Mouse (Mus musculus): ENCODE data around the gene Tmem156.
"Not testable (repeated sequence)": the region's sequence is repeated elsewhere in the genome, so short reads cannot be mapped to it uniquely, and the experiment has no call there.

The Tmem156 gene

DNA sequence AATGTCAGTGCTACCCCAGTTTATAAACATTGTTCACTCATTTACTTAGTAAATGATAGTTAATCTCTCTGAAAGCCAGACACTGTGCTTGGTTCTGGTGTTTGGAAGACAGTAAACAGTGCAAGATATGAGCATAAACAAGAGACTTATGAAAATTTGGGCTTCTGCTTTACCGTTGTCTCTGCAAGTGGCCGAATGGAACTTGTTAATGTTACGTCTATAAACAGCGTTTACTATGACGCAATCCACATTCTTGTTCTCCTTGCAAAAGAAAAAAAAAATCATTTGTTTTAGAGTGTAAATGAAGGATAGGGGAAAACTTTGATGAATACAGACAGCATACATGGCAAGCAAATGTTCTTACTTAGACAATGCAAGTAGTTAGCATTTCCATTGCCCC, at the start of gene Tmem156:
Gene Tmem156, minus strand, starts transcription at position 212 of the 400 bp plus-strand sequence.
- DNase-seq (ENCODE audit: low read depth, low spot score), result no peak

DNA sequence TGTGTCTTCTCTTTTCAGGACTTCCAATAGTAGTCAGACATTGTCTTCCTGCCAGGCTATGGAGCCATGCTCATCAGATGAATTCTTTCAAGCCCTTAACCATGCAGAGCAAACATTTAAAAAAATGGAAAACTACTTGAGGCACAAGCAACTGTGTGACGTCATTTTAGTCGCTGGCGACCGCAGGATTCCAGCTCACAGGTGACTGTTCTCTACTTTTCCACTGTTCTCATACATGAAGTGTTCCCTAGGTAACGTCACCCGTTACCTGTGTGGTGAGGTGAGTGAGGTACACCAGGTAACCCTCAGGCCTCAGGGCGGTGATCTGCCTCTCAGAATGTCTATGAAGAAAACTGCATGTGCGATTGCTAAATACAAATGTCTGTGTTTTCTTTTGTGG, 49.3 kb upstream of the Tmem156 start:
- no peak for DNase-seq (ENCODE audit: low read depth, low spot score)

DNA sequence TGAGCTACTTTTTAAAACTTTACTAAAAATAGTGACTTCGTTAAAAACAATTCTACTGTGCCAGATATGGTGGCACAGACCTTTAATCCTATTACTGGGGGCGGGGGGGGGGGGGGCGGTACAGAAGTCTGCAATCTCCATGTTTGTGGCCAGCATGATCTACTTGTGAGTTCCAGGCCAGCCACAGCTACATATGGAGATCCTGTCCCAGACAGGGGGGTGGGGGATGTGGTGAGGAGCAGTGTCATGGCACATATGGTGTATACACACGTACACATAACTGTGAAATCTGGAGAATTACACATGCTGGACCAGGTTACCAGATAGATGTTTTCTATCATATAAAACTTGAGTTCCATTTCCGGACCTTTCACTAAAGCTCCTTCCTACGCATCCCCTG, 45.1 kb upstream of the Tmem156 start:
- no peak for DNase-seq (ENCODE audit: low read depth, low spot score)

DNA sequence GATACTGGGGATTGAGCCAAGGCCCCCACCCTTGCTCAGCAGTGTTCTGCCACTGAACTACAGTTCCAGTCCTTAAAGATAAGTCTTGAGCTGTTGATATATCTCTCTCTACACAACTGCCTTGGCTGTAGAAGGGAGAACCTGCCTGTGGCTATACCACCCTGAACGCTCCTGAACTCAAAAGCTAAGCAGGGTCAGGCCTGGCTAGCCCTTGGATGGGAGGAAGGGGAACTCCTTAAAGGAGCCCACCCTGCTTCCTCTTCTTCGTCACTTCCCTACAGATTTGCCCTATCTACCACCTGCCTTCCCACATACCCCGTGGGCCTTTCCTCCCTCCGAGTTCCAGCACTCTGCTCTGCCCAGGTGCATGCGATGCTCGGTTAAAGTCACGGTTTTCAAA, 44.2 kb upstream of the Tmem156 start:
- no peak for DNase-seq (ENCODE audit: low read depth, low spot score)

DNA sequence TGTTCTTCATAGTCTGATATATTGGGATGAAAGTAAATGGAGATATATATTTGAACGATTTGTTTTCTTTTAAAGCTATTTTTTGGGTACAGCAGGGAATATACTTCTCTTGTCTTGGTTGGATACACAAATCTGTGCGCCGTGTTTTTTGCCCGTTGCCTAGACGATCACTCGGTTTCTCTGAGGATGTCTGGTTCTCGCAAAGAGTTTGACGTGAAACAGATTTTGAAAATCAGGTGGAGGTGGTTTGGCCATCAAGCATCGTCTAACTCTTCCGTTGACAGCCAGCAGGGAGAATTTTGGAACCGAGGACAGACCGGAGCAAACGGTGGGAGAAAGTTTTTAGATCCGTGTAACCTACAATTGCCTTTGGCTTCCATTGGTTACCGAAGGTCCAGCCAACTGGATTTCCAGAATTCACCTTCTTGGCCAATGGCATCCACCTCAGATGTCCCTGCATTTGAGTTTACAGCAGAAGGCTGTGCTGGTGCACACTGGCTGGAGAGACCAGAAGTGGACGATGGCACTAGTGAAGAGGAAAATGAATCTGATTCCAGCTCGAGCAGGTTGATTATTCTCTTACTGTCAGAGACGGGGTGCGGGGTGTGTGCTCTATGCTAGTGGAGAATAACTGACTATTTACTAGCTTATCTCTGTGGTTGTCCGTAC, 39.4 kb upstream of the Tmem156 start:
- no peak for DNase-seq (ENCODE audit: low read depth, low spot score)

DNA sequence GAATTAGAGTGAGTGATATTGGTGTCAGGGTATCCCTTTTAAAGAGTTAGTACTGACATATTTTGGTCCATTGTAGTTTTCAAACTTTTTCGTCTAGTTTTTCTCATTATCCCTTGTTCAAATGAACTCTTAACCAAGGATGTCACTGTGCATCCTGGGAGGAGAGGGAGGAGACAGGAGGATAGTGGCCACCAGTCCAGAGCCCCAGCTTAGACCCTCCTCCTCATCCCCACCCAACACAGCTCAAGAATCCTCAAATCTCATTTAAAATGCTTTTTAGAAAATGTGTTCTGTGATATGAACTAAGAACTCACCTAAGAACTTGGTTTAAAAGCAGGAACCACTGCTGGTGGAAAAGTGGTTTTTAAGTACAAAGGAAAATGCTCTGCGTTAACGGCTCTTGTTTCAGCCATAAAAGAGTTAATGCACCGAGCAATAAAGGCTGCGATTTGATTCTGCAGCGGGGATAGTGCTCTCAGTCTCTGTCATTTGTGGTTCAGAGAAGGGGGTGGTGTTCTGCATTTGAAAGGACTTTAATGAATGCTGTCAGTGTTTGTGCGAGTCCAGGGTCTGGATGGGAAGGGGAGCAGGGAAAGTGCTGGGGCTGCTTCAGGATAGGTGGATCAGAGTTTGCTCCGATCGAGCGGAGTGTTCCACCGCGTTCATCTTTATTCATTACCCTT, 38.7 kb upstream of the Tmem156 start:
- DNase-seq (ENCODE audit: low read depth, low spot score), result no peak

DNA sequence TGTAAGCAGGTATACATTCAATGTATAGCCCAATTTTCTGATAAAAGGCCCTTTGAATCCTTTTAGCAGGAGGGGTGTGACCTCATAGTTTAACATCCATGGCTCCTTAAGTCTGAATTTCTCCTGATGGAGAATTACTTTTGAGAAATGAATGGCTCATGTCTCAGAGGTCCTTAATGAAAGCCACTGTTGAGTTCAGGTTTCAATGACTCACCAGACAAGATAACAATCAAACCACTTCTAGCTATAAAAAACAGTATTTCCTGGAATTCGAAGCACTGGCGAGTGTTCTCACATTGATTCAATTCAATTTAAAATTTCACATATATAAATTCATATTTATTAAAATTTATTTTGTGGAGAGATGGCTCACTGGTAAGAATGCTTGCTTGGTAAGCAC, 36.5 kb upstream of the Tmem156 start:
- no peak for DNase-seq (ENCODE audit: low read depth, low spot score)

DNA sequence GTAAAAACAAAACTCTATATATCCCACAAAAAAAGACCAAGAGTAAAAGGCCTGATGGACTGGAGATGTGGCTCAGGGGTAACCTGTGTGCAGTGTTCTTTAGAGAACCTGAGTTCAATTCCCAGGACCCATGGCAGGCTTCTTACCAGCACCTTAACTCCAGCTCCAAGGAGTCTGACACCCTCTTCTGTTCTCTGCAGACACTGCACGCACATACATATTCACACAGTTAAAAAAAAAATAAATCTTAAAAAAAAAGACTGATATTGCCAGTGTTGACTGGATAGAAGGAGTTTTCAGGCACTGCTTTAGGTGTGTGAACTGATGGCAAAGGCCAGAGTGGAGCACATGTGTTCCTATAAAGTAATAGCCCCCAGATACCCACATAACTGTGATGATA, 34.2 kb upstream of the Tmem156 start:
- DNase-seq (ENCODE audit: low read depth, low spot score), result no peak

DNA sequence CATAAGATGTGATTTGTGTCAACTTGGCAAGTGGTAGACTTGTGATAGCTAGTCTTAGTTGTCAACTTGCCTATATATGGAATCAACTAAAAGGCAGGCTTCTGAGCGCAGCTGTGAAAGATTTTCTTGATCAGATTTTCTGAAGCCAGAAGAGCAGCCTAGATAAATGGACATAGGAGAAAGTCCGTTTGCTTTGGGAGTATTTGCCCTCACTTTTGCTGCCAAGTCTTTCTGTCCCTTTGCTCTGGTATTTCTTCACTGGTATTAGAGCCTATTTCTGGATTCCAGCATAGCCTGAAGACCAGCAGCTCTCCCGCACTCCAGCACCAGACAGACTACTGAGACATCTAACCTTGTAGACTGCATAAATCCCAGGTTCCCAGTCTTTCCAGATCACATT, 30.7 kb upstream of the Tmem156 start:
- DNase-seq (ENCODE audit: low read depth, low spot score), result no peak

DNA sequence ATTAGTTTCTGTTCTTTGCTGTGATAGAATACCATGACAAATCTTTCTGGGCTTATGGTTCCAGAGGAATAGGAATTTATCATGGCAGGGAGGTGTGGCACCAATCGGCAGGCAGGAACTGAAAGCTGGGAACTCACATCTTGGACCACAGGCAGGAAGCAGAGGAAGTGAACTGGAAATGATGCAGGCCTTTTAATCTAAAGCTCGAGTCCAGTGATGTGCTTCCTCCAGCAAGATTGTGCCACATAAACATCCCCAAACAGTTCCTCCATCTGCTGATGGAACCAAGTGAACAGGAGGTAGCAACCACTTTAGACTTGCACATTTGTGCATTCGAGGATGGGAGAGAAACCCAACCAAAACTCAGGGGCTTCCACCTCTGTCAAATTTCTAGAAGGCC, 28.0 kb upstream of the Tmem156 start:
- DNase-seq (ENCODE audit: low read depth, low spot score), result no peak

DNA sequence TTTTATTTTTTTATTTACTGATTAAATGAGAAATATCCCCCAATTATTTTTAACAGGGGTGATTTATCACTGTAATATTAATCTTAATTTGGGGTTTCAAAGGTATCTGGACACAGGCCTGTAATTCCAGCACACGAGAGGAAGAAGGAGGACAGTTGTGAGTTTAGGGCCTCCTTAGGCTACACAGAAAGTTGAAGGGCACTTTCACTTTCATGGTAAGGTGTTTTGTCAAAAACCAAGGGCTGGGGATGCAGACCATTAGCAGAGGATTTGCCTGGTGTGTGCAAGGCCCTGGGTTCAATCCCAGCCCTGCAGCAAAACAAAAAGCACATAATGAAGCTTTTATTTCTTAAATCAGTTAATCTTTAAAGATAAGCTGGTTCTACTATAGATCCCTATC, 27.6 kb upstream of the Tmem156 start:
- DNase-seq (ENCODE audit: low read depth, low spot score), result no peak

DNA sequence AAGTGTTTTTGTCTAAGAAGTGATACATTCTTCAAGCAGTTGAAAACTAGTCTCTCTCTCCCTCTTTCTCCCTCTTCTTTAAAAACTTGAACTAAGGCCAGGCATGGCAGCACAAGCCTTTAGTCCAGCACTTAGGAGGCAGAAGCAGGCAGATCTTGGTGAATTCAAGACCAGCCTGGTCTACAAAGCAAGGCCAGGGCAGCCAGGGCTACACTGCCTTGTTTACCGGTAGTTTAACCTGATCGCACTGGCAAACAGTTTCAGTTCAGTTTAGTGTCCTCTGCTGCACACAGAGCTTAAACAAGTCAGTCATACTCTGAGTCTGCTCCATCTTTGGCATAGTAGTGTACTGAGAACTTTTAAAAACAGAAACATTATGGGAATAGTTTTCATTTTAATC, 24.9 kb upstream of the Tmem156 start:
- no peak for DNase-seq (ENCODE audit: low read depth, low spot score)

DNA sequence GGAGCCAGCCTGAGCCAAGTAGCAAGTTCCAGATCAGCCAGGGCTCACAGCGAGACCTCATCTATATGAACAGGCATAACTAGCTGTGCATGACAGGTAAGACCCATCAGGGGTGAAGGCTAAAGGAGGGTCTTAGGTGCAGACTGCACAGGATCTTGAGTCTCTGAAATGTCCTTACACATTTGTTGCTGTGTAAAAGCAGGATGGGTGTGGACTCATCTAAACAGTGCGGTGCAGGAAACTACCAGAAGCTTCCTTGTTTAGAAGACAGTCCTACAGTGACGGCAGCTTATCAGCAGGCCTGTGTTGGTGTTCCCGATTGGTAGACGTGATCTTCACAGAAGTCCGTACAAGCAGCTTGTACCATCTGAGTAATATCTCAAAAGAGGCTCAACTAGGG, 21.4 kb upstream of the Tmem156 start:
- no peak for DNase-seq (ENCODE audit: low read depth, low spot score)

DNA sequence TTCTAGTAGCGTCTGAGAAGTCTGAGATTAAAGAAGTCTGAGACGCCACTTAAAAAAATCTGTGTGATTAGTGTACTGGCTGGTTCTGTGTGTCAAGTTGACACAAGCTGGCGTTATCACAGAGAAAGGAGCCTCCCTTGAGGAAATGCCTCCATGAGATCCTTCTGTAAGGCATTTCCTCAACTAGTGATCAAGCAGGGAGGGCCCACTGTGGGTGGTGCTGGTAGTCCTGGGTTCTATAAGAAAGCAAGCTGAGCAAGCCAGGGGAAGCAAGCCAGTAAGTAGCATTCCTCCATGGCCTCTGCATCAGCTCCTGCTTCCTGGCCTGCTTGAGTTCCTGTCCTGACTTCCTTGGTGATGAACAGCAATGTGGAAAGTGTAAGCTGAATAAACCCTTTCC, 20.3 kb upstream of the Tmem156 start:
- not testable (repeated sequence) for DNase-seq (ENCODE audit: low read depth, low spot score)

DNA sequence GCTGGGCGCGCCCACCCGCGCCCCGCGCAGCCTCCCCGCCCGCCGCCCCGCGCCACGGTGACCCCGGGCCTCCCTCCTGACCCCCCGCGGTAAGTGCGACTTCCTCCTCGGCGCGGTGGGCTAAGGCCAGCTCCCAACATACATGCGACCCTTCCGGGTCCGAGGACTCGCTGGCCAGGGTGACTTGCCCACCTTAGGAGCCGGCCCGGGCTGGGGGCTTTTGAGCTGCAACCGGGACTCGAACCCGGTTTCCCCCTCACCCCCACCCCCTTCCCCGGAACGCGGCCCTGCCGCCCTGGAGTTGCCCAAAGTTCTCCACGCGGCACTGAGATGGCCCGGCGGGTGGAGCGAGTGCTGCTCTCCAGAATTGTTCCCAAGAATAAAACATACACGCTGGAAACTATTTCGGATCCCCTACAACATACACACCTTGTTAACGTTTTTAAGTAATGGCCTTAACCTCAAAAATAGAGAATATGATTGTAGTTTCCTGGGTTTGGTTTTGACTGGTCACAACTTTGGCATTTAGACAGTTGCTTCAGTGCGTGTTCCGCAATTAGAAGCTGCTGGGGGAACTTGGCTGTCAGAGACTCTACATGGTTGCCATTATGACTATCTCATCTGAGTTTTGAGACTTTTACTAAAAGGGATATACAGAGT, 16.0 kb upstream of the Tmem156 start:
- DNase-seq (ENCODE audit: low read depth, low spot score), result no peak

DNA sequence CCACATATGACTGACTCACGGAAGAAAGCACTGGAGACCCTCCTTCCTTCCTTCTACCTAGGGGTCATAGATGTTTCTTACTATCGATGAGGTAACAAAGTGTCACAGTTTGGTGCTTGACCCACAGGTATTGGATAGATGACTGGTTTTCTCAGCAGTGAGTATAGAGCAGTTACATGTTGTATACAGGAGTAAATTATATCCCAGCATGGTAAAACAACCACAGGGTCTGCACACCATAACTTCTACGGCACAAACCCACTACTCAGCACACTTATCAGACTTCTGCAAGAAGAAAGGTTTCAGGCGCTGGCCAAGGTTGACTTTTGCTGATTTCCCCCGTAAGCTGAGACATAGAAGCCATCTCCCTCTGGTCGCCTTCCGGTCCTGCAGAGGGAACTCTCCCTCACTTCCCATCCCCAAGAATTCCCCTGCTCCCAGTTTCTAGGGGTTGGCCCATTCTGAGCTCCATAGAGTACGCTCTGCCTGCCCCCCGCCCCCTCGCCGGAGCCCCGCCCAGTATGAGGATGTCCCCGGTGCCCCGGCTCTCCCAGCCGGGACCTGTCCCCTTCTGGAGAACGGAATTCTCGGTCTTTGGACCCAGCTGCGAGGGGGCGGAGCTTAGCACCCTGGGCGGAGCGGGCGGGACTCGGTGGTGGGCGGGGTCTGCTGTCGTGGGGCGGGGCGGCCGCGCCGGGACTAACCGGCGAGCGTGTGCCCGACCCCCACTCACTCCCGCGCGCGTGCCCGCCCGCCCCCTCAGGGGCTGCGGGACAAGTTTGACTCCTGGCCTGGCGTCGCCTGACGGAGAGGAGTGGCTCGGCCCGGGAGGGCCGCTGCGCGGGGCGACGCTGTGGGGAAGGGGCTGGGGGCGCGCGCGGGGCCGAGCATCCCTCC, 15.2 kb upstream of the Tmem156 start, which contains the start of gene Klhl5:
Gene Klhl5, plus strand, starts transcription at position 664 of the 897 bp plus-strand sequence.
- DNase-seq (ENCODE audit: low read depth, low spot score), result peak; percentile 39

DNA sequence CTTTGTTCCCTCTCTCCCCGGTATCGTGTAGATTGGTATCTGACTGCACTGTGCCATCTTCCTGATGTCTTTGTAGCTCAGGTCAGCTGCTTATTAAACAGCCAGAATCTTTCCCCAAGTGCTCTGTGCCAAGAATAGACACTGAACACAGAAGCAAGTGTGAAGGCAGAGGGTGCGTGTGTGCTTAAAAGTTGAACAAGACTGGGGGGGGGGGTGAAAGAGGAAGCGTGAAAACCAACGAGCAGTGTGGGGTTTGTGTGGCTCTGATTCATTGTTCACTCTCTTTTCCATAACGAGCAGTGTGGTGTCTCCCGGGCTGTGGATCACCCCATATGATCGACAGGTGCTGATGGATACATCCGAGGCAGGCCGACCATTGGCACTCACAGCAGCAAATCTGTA, 10.7 kb upstream of the Tmem156 start:
- DNase-seq (ENCODE audit: low read depth, low spot score), result no peak

DNA sequence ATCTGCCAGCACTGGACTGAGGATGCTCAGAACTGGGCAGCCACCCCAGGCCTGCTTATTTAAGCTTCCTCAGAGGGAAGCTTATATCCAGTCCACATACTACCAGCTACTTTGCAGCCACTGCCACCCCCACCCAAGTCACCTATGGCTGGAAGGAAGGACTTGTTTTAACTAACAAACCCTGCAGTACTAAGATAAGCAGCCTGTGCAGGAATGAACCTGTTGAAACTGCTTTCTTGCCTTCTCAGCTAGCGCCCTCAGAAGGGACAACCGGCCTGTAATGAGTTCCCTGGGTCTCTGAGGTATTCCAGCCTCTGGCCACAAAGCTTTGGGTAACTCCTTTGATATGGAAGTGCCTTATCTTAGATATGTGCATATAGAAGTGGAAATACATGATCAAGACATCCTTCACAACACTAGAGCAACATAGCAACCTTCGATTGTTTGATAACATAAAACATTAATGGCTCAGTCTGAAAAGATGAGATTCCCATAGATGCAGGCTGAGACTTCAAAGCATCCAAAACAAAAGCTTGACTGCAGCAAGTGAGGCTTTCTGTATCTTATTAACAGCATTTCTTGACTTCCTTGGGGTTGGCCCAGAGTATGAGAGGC, 10.2 kb upstream of the Tmem156 start:
- no peak for DNase-seq (ENCODE audit: low read depth, low spot score)

DNA sequence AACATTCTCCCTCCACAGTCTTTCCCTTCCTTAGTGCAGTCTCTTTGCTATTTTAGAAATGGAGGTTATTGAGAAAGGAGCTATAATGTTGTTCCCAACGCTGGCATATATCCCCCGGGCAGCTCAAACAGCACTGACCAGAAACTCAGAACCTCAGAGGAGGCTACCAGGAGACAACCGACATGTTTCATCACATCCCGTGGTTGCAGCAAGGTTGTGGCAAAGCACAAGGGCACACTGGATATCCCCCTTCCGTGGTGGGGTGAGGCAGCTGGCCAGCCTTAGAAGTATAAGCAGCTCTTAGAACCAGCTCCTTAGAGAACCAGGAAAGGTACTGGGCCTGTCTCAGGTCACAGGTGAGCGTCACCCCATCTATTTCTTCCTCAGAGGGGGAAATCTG, 9.7 kb upstream of the Tmem156 start:
- no peak for DNase-seq (ENCODE audit: low read depth, low spot score)

DNA sequence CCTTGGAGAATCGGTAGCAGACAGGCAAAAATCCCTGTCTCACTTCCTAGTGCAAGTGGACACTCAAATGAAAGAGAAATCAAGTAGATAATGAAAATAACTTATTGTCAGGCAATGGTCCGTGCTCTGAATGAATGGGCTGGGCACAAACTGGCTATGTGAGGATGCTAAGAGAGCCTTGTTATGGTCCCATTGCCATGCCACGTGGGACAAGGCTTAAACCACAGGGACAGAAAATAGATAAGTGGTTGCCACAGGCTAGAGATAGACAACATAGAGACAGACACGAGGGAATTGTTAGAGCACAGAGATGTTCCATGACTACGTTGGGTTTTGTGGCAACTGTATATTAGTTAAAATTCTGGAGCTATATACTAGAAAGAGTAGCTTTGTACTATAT, 9.3 kb upstream of the Tmem156 start:
- DNase-seq (ENCODE audit: low read depth, low spot score), result no peak

DNA sequence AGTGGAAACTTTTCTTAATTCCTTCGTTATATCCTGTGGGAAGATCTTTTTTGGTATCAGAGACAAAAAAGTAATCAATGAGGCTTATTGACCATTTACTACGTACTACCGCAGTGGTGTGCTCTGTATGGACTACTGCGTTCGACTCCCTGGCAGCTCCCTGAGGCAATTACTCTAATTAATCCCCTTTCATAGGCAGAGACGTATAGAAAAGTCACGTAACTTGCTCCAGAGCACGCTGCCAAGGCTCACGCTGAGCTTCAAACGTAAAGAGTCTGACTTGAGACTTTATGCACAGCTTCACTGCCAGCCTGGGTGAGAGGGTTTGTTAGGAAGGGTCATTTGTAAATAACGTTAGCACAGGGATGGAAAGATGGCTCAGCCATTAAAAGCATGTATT, 8.1 kb upstream of the Tmem156 start:
- DNase-seq (ENCODE audit: low read depth, low spot score), result no peak

DNA sequence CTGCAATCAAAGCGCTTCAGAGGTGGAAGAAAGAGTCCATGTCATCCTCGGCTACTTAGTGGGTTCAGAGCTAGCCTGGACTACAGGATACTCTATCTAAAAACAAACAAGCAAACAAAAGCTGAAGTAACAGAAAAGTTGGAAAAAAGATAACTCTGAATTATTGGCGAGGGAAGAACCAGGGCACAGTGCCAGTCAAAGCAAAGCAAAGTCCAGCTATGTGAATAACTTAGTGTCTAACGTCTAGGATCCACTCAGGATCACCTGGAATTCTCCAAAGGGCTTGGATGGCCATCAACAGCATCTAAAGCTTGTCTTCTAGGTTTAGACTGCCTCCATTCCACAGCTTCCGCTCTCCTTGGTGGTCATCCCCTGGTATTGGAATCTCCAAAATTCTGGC, 5.5 kb upstream of the Tmem156 start:
- no peak for DNase-seq (ENCODE audit: low read depth, low spot score)
